Mouse (Mus musculus) MEL (cell line): ENCODE results near the gene Aldh3b3. TPM values are rescaled to one million over a fixed set of nuclear protein-coding genes. Genes with fewer than 3 reads are reported as not detected.

Experiments
- DNase-seq: peaks from one replicate; pipeline ENCODE4 v3.0.0; 2011; ENCODE audit warnings: low read depth, low spot score
- H3K27ac ChIP-seq: 2 replicates; pipeline ENCODE4 v1.5.1; 2012; ENCODE audit warnings: low read depth, mild to moderate bottlenecking, control low read depth, low read length, moderate library complexity; ENCODE audit not compliant: control insufficient read depth
- H3K27me3 ChIP-seq, 2 experiments: fragments of 150-350 bp in 1 of 2; sonication (generic) in 1 of 2; 2 replicates each; pipeline ENCODE4 v1.6.1; 2012; ENCODE audit warnings: low read length in 2 of 2, mild to moderate bottlenecking in 2 of 2, improper control_type of control experiment in 1 of 2, moderate library complexity in 1 of 2; ENCODE audit not compliant: insufficient read depth in 2 of 2, control insufficient read depth in 1 of 2
- H3K36me3 ChIP-seq, 2 experiments: 2 replicates each; pipeline ENCODE4 v1.6.1; 2012 to 2014; ENCODE audit warnings: low read length in 2 of 2, improper control_type of control experiment in 1 of 2, inconsistent platforms in 1 of 2, mild to moderate bottlenecking in 1 of 2; ENCODE audit not compliant: insufficient read depth in 2 of 2, control insufficient read depth in 1 of 2
- H3K4me1 ChIP-seq, 2 experiments: fragments of 150-350 bp in 1 of 2; sonication (generic) in 1 of 2; 2 replicates each; pipeline ENCODE4 v1.6.1; 2012; ENCODE audit warnings: low read length in 2 of 2, improper control_type of control experiment in 1 of 2, mild to moderate bottlenecking in 1 of 2; ENCODE audit not compliant: insufficient read depth in 2 of 2, control insufficient read depth in 1 of 2
- H3K4me3 ChIP-seq, 2 experiments: fragments of 150-350 bp in 1 of 2; sonication (generic) in 1 of 2; 2 replicates each; pipeline ENCODE4 v1.5.1; 2012; ENCODE audit warnings: low read depth in 2 of 2, low read length in 2 of 2, mild to moderate bottlenecking in 2 of 2, moderate library complexity in 2 of 2, control low read depth in 1 of 2, improper control_type of control experiment in 1 of 2; ENCODE audit not compliant: control insufficient read depth in 1 of 2, insufficient read depth in 1 of 2
- H3K79me2 ChIP-seq: 2 replicates; pipeline ENCODE4 v1.6.1; 2012; ENCODE audit warnings: mild to moderate bottlenecking, low read length, moderate library complexity; ENCODE audit not compliant: control insufficient read depth, poor library complexity, insufficient read depth
- H3K9ac ChIP-seq: 2 replicates; pipeline ENCODE4 v1.6.1; 2012; ENCODE audit warnings: low read depth, mild to moderate bottlenecking, control low read depth, low read length, moderate library complexity; ENCODE audit not compliant: control insufficient read depth, poor library complexity, severe bottlenecking
- H3K9me3 ChIP-seq: fragments of 150-350 bp; sonication (generic); replicated peaks from 2 replicates; pipeline ENCODE4 v1.6.1; 2012; ENCODE audit warnings: mild to moderate bottlenecking, low read length, improper control_type of control experiment, moderate library complexity; ENCODE audit not compliant: insufficient read depth
- BHLHE40 ChIP-seq: IDR thresholded peaks from 2 replicates; pipeline ENCODE4 v1.6.1; 2012; ENCODE audit warnings: low read depth, mild to moderate bottlenecking, inconsistent platforms, low read length, improper control_type of control experiment, borderline replicate concordance
- CHD1 ChIP-seq: IDR thresholded peaks from 2 replicates; pipeline ENCODE4 v1.6.1; 2012; ENCODE audit warnings: low read depth, mild to moderate bottlenecking, inconsistent platforms, low read length, improper control_type of control experiment
- E2F4 ChIP-seq: IDR thresholded peaks from 2 replicates; pipeline ENCODE4 v1.6.1; 2011; ENCODE audit warnings: low read depth, low read length, improper control_type of control experiment, borderline replicate concordance
- ELF1 ChIP-seq: IDR thresholded peaks from 2 replicates; pipeline ENCODE4 v1.6.1; 2014; ENCODE audit warnings: low read depth, mild to moderate bottlenecking, inconsistent platforms, low read length, improper control_type of control experiment, moderate library complexity
- MAX ChIP-seq: IDR thresholded peaks from 2 replicates; pipeline ENCODE4 v1.6.1; 2011; ENCODE audit warnings: low read length, improper control_type of control experiment
- MXI1 ChIP-seq: IDR thresholded peaks from 2 replicates; pipeline ENCODE4 v1.6.1; 2011; ENCODE audit warnings: mild to moderate bottlenecking, low read depth, low read length, improper control_type of control experiment
- MYC ChIP-seq: IDR thresholded peaks from 2 replicates; pipeline ENCODE4 v1.6.1; 2011; ENCODE audit warnings: low read depth, mild to moderate bottlenecking, low read length, improper control_type of control experiment, moderate library complexity
- NRF1 ChIP-seq: IDR thresholded peaks from 2 replicates; pipeline ENCODE4 v1.6.1; 2014; ENCODE audit warnings: low read depth, mild to moderate bottlenecking, inconsistent platforms, low read length, improper control_type of control experiment, moderate library complexity; ENCODE audit not compliant: poor library complexity, insufficient read depth, severe bottlenecking
- POLR2A ChIP-seq, 2 experiments: IDR thresholded peaks; 2 replicates each; pipeline ENCODE4 v1.6.1; 2011 to 2012; ENCODE audit warnings: low read length in 2 of 2, mild to moderate bottlenecking in 2 of 2, control low read depth in 1 of 2, improper control_type of control experiment in 1 of 2, low read depth in 1 of 2, moderate library complexity in 1 of 2; ENCODE audit not compliant: control insufficient read depth in 1 of 2, insufficient read depth in 1 of 2, poor library complexity in 1 of 2
- POLR2AphosphoS5 ChIP-seq: IDR thresholded peaks from 2 replicates; pipeline ENCODE4 v1.6.1; 2012; ENCODE audit warnings: low read depth, borderline replicate concordance, mild to moderate bottlenecking, inconsistent platforms, low read length, moderate library complexity, mixed read lengths
- RCOR1 ChIP-seq: IDR thresholded peaks from 2 replicates; pipeline ENCODE4 v1.6.1; 2012; ENCODE audit warnings: low read depth, mild to moderate bottlenecking, inconsistent platforms, low read length, improper control_type of control experiment
- SIN3A ChIP-seq: IDR thresholded peaks from 2 replicates; pipeline ENCODE4 v1.6.1; 2012; ENCODE audit warnings: low read length, improper control_type of control experiment, inconsistent platforms
- SMC3 ChIP-seq: IDR thresholded peaks from 2 replicates; pipeline ENCODE4 v1.6.1; 2011; ENCODE audit warnings: low read depth, low read length, improper control_type of control experiment
- UBTF ChIP-seq: IDR thresholded peaks from 2 replicates; pipeline ENCODE4 v1.6.1; 2012; ENCODE audit warnings: low read depth, mild to moderate bottlenecking, inconsistent platforms, low read length, improper control_type of control experiment, moderate library complexity, borderline replicate concordance; ENCODE audit not compliant: insufficient read depth
- USF2 ChIP-seq, 2 experiments: IDR thresholded peaks; 2 replicates each; pipeline ENCODE4 v1.6.1; 2011 to 2012; ENCODE audit warnings: improper control_type of control experiment in 2 of 2, low read length in 2 of 2, borderline replicate concordance in 1 of 2, inconsistent platforms in 1 of 2, low read depth in 1 of 2, mild to moderate bottlenecking in 1 of 2; ENCODE audit not compliant: insufficient read depth in 1 of 2
- ZC3H11A ChIP-seq: IDR thresholded peaks from 2 replicates; pipeline ENCODE4 v1.6.1; 2012; ENCODE audit warnings: low read depth, mild to moderate bottlenecking, inconsistent platforms, low read length, improper control_type of control experiment
- ZKSCAN1 ChIP-seq: IDR thresholded peaks from 2 replicates; pipeline ENCODE4 v1.6.1; 2012; ENCODE audit warnings: low read depth, mild to moderate bottlenecking, inconsistent platforms, low read length, improper control_type of control experiment, moderate library complexity
- polyA plus RNA-seq, 2 experiments: library from polyadenylated mRNA; stranded (reverse) in 1 of 2; unstranded in 1 of 2; fragments of >175 nt in 1 of 2; fragments of >200 nt in 1 of 2; gene quantifications; 2 replicates each; pipeline versions ENCODE4 v1.2.1 to v1.2.4; 2012; ENCODE audit warnings: low replicate concordance in 2 of 2, low read depth in 1 of 2; ENCODE audit not compliant: insufficient read length in 2 of 2, insufficient read depth in 1 of 2, missing spikeins in 1 of 2
- total RNA-seq: library from RNA; depleted of rRNA; stranded (reverse); fragments of 300-350 nt; gene quantifications from 2 replicates; pipeline ENCODE4 v1.2.3, GENCODE M21; 2012

The Aldh3b3 gene
- total and polyA plus RNA-seq, 3 experiments: not detected

DNA sequence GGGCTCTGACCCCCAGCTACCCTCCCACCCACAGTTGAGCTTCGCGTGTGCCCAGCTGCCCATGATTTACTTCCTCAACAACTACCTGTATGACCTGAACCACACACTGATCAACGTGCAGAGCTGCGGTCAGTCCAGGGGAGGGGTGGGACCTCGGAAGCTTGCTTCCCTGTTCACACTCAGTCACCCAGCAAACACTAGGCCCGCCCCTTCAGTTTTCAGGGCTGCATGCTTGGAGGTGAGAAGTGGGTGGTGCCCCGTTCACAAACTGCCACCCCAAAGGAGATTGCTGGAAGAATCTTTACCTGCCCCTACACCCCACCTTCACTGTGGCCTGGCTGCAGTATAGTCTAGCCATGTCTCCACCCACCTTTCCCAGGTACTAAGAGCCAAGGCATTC lies 16.1 kb upstream of the Aldh3b3 start:
- no peak overlapping the region for H3K27ac ChIP-seq
- no peaks in the 10 kb centered on the region for H3K9me3 ChIP-seq
- H3K79me2 ChIP-seq: no peaks in the 10 kb centered on the region
- H3K4me3 ChIP-seq: no peak overlapping the region
- H3K4me1 ChIP-seq: no peaks in the 10 kb centered on the region
- no peak for DNase-seq
- H3K36me3 ChIP-seq: peaks cover 0 to 4% of the 10 kb centered on the region in 2 experiments; a peak in 2 of 4 replicates
- TF ChIP-seq BHLHE40 (no peak), POLR2AphosphoS5 (no peak), USF2 (IDR thresholded peaks at IDR 0.05; ENCODE audit: borderline replicate concordance in 1 of 2, insufficient read depth in 1 of 2, low read depth in 1 of 2, low read length in 2 of 2) (no peak), ZKSCAN1 (no peak), SMC3 (no peak), POLR2A (IDR thresholded peaks at IDR 0.05; ENCODE audit: control insufficient read depth in 1 of 2, insufficient read depth in 1 of 2, low read depth in 1 of 2, low read length in 2 of 2, poor library complexity in 1 of 2) (no peak), RCOR1 (no peak), MXI1 (no peak), E2F4 (no peak), ZC3H11A (no peak), UBTF (no peak), MYC (no peak), CHD1 (no peak)
- H3K27me3 ChIP-seq: no peaks in the 10 kb centered on the region
- H3K9ac ChIP-seq: no peak overlapping the region

DNA sequence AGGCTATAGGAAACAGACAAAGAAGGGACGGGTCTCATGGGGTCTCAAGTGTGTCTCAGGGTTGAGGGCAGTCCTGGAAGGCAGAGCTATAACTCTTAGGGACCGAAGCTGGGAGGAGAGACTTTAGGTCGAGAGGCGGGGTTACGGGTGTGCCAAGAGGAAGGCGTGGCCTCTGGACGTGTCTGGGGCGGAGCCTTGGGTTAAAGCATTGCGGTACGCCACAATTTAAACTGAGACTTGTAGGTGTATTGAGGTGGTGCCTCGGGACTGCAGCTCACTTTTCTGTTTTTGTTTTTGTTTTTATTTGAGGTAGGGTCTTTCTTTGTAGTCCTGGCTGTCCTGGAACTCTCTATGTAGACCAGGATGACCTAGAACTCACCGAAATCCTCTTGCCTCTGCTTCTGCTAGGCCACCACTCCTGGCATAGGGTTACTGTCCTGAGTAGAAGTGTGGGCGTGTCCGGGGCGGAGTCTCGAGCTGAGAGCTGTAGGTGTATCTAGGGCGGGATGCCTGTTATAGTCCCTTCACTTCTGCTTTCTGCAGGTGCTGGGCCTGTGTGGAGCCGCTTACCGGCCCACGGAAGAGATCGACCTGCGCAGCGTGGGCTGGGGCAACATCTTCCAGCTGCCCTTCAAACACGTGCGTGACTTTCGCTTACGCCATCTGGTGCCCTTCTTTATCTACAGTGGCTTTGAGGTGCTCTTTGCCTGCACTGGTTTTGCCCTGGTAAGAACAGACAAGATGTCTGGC lies 15.3 kb upstream of the Aldh3b3 start:
- Histone ChIP-seq H3K36me3 (peaks cover 0 to 4% of the 10 kb centered on the region in 2 experiments; a peak in 2 of 4 replicates), H3K79me2 (no peaks in the 10 kb centered on the region), H3K27ac (no peak overlapping the region), H3K9me3 (no peaks in the 10 kb centered on the region), H3K27me3 (no peaks in the 10 kb centered on the region), H3K9ac (peak overlapping the region; percentile 33), H3K4me3 (peak overlapping the region; percentile 54 to 76), H3K4me1 (no peaks in the 10 kb centered on the region)
- DNase-seq: peak; percentile 84
- TF ChIP-seq SMC3 (peak; percentile 33), SIN3A (no peak), POLR2A (IDR thresholded peaks at IDR 0.05; ENCODE audit: control insufficient read depth in 1 of 2, insufficient read depth in 1 of 2, low read depth in 1 of 2, low read length in 2 of 2, poor library complexity in 1 of 2) (peak in 1 of 2 experiments; percentile 30; a peak in 1 of 4 replicates), E2F4 (no peak), MAX (peak; percentile 74; the same call in 1 of the 2 replicates), BHLHE40 (peak; percentile 26; the same call in 1 of the 2 replicates), MYC (peak; percentile 51; the same call in 1 of the 2 replicates), MXI1 (peak; percentile 87), NRF1 (0 out of 2 replicates have a peak, but pooled peaks have one; percentile 28), ELF1 (no peak)
